Mouse (Mus musculus) myocyte (in vitro differentiated cells): ENCODE data around the gene Plekha5.

Experiments
- CEBPB ChIP-seq: IDR thresholded peaks from 2 replicates; pipeline ENCODE4 v1.6.1; 2011; ENCODE audit warnings: mild to moderate bottlenecking, moderate library complexity; ENCODE audit not compliant: poor library complexity, insufficient read depth, severe bottlenecking
- E2F4 ChIP-seq: IDR thresholded peaks from one replicate; pipeline ENCODE4 v1.6.1; 2011; ENCODE audit warnings: mild to moderate bottlenecking, control low read depth, moderate library complexity; ENCODE audit not compliant: insufficient read depth
- MAX ChIP-seq: IDR thresholded peaks from one replicate; pipeline ENCODE4 v1.6.1; 2011; ENCODE audit warnings: low read depth, mild to moderate bottlenecking, control low read depth
- MYOD1 ChIP-seq, 3 experiments: IDR thresholded peaks; one replicate each; pipeline ENCODE4 v1.6.1; 2011; ENCODE audit warnings: control low read depth in 2 of 3, low read depth in 2 of 3, mild to moderate bottlenecking in 2 of 3, moderate library complexity in 1 of 3; ENCODE audit not compliant: insufficient read length in 2 of 3, control insufficient read depth in 1 of 3
- MYOG ChIP-seq, 3 experiments: IDR thresholded peaks; one replicate each; pipeline ENCODE4 v1.6.1; 2011; ENCODE audit warnings: control low read depth in 2 of 3, low read depth in 2 of 3, mild to moderate bottlenecking in 2 of 3; ENCODE audit not compliant: insufficient read length in 2 of 3, control insufficient read depth in 1 of 3, insufficient read depth in 1 of 3
- POLR2A ChIP-seq: IDR thresholded peaks from one replicate; pipeline ENCODE4 v1.6.1; 2011; ENCODE audit warnings: low read depth, mild to moderate bottlenecking, control low read depth, moderate library complexity; ENCODE audit not compliant: insufficient read length
- POLR2AphosphoS2 ChIP-seq: IDR thresholded peaks from one replicate; pipeline ENCODE4 v1.6.1; 2011; ENCODE audit warnings: low read depth, control low read depth; ENCODE audit not compliant: insufficient read length
- REST ChIP-seq: IDR thresholded peaks from one replicate; pipeline ENCODE4 v1.6.1; 2011; ENCODE audit warnings: mild to moderate bottlenecking, control low read depth, moderate library complexity; ENCODE audit not compliant: insufficient read depth, insufficient read length
- TCF3 ChIP-seq: IDR thresholded peaks from one replicate; pipeline ENCODE4 v1.6.1; 2011; ENCODE audit warnings: low read depth, control low read depth; ENCODE audit not compliant: insufficient read length
- USF1 ChIP-seq: IDR thresholded peaks from one replicate; pipeline ENCODE4 v1.6.1; 2011; ENCODE audit warnings: low read depth, mild to moderate bottlenecking, control low read depth, moderate library complexity

DNA sequence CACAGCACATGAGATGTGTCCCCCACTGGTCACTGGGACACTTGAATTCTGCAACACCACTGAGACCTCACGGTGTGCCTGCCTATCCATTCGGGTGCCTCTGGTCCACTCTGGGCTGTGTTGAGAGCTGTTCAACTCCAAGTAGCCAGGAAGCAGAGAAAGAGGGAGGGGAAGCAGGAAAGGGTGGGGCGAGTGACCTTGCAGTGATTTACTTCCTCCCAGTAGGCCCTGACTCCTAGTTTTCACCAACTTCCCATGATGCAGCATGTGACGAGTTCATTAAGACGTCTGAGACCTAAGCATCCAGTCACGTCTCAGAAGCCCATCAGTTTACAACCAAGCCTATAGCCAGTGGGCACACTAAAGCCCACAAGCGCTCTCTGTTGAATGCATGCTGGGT, 78.0 kb downstream of the Plekha5 start:
- no peak for TF ChIP-seq USF1
- TF ChIP-seq POLR2A = no peak
- TF ChIP-seq POLR2AphosphoS2 = no peak
- TF ChIP-seq MAX = no peak
- no peak for TF ChIP-seq MYOG (IDR thresholded peaks at IDR 0.05; ENCODE audit: control insufficient read depth in 1 of 3, insufficient read depth in 1 of 3, insufficient read length in 2 of 3, low read depth in 2 of 3)
- no peak for TF ChIP-seq E2F4
- TF ChIP-seq CEBPB = no peak
- TF ChIP-seq MYOD1 (IDR thresholded peaks at IDR 0.05; ENCODE audit: control insufficient read depth in 1 of 3, insufficient read length in 2 of 3, low read depth in 2 of 3) = no peak
- TF ChIP-seq REST = no peak
- no peak for TF ChIP-seq TCF3
